Mouse (Mus musculus): ENCODE measurements at regions not wholly inside any gene's neighbourhood (a gene's known extent, or its start where the extent isn't known, plus 50 kb on each side); places are given as distances from the start of the nearest gene placed in this dataset.
A peak's percentile ranks its signal among the peaks of the same experiment; 100 is the strongest.

GRCm38 (mm10) chr2:47053689-47054088, 1760.2 kb upstream of the Acvr2a start:
- DNase-seq: no peak

GRCm38 (mm10) chr2:47074191-47074590, 1739.7 kb upstream of the Acvr2a start:
- no peak for DNase-seq

- no peak for DNase-seq
Observed at GRCm38 (mm10) chr2:47075225-47075624, 1738.7 kb upstream of the Acvr2a start.

DNA sequence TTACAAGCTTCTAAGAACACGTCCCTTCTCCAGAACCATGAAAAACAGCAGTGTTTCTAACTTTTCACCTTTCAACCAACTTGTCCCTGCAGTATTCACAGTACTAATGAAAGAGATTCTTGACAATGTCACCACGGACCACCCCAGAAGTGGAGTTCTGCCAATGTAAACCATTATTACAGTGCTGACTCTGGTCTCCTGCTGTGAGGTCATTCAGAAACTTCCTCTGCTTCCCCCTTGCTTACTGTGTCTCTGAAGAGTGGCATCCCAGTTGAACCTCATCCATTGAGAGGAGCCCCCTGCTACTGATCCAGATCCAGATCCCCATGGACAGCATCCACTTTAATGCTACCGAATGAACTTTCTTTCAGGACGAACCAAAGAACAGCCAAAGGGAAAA, 1725.3 kb upstream of the Acvr2a start:
- peak; percentile 6 to 10 for DNase-seq

GRCm38 (mm10) chr2:47095993-47096392, 1717.9 kb upstream of the Acvr2a start:
- DNase-seq: no peak

GRCm38 (mm10) chr2:47139435-47139834, 1674.5 kb upstream of the Acvr2a start:
- no peak for DNase-seq

DNA sequence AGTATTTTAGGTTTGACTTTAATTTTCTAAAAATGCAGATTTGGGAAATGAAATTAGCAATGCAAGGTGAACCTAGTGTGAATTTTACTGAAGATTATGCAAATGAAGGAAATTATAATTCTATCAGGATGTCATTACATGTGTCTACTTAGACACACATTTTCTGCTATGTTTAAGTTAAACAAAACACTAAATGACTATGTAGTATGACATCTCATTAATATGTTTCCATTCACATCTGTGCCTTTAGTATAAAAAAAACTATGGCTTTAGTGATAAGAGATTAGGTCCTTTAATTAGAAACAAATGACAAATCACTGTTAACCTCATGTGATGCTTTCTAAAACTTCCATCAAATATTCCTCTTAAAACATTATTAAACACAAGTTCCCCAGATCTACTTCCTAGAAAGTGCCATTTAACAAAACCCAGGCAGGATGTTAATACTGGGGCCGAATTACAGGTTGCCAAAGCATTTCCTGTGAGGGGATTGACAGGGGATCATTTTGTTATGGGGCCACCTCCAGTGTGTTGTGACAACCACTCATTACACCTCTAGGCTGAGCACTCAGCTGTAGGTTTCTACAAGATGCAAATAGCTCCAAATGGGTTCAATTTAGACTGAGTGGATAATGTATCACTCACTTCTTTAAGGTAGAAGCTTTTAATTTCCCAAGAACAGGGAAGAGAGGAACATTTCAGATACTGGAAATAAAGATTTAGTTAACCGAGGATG, 1629.7 kb upstream of the Acvr2a start:
- DNase-seq: no peak
